Mouse (Mus musculus) C2C12 (cell line): ENCODE measurements at regions not wholly inside any gene's neighbourhood (a gene's known extent, or its start where the extent isn't known, plus 50 kb on each side); places are given as distances from the start of the nearest gene placed in this dataset.

Experiments
- H3K27me3 ChIP-seq: one replicate; pipeline ENCODE4 v1.6.1; 2011; ENCODE audit not compliant: control insufficient read depth, insufficient read depth, insufficient read length
- H3K36me3 ChIP-seq: one replicate; pipeline ENCODE4 v1.6.1; 2011; ENCODE audit not compliant: control insufficient read depth, insufficient read depth
- H3K4me3 ChIP-seq: one replicate; pipeline ENCODE4 v1.5.1; 2011; ENCODE audit warnings: mild to moderate bottlenecking, control low read depth; ENCODE audit not compliant: poor library complexity, insufficient read depth, severe bottlenecking
- H3K79me2 ChIP-seq: one replicate; pipeline ENCODE4 v1.6.1; 2011; ENCODE audit not compliant: control insufficient read depth, insufficient read depth
- H3K79me3 ChIP-seq: one replicate; pipeline ENCODE4 v1.6.1; 2011; ENCODE audit warnings: low read depth, control low read depth
- H3ac ChIP-seq: one replicate; pipeline ENCODE3; 2011; ENCODE audit warnings: low read depth; ENCODE audit not compliant: control insufficient read depth, insufficient read length
- CEBPB ChIP-seq: IDR thresholded peaks from one replicate; pipeline ENCODE4 v1.6.1; 2011; ENCODE audit warnings: low read depth, mild to moderate bottlenecking, control low read depth, moderate library complexity
- CTCF ChIP-seq: IDR thresholded peaks from one replicate; pipeline ENCODE4 v1.5.1; 2011; ENCODE audit not compliant: control insufficient read depth, insufficient read depth, insufficient read length
- FOSL1 ChIP-seq: IDR thresholded peaks from one replicate; pipeline ENCODE4 v1.8.0; 2011; ENCODE audit warnings: mild to moderate bottlenecking, low read length; ENCODE audit not compliant: poor library complexity, insufficient read depth, severe bottlenecking
- MAX ChIP-seq: IDR thresholded peaks from one replicate; pipeline ENCODE4 v1.6.1; 2011; ENCODE audit warnings: mild to moderate bottlenecking, control low read depth
- MYOD1 ChIP-seq: IDR thresholded peaks from one replicate; pipeline ENCODE4 v1.6.1; 2011; ENCODE audit warnings: low read depth; ENCODE audit not compliant: control insufficient read depth, insufficient read length
- MYOG ChIP-seq: IDR thresholded peaks from one replicate; pipeline ENCODE4 v1.6.1; 2011; ENCODE audit not compliant: control insufficient read depth, insufficient read length; ENCODE audit errors: extremely low read depth
- USF1 ChIP-seq: IDR thresholded peaks from one replicate; pipeline ENCODE4 v1.6.1; 2011; ENCODE audit warnings: low read depth, mild to moderate bottlenecking, control low read depth, moderate library complexity

DNA sequence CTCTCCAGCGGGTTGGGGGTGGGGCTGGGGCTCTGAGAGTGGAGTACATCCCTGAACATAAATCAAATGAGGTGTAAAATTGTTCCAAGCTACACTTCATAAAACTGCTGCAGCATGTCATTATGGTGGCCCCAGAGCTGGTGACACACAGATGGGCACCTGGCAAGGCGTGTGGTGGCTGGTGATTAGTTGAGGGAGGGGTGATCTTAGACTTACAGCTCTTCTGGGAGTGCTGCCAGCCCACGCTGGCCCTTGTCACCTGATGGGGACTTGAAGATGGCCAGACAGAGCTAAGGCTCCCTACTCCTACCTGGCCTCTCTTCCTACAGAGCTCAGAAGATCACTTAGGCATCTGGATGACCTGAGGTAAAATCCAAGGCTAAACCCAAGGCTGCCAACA is 76.6 kb upstream of the Smad3 start:
- Histone ChIP-seq H3K36me3 (no peaks in the 10 kb centered on the region), H3K79me3 (no peaks in the 10 kb centered on the region), H3K79me2 (no peaks in the 10 kb centered on the region), H3K4me3 (no peak overlapping the region), H3K27me3 (no peaks in the 10 kb centered on the region), H3ac (no peak overlapping the region)
- TF ChIP-seq CEBPB (no peak), CTCF (no peak), USF1 (no peak), FOSL1 (no peak), MYOD1 (no peak), MYOG (no peak), MAX (no peak)

DNA sequence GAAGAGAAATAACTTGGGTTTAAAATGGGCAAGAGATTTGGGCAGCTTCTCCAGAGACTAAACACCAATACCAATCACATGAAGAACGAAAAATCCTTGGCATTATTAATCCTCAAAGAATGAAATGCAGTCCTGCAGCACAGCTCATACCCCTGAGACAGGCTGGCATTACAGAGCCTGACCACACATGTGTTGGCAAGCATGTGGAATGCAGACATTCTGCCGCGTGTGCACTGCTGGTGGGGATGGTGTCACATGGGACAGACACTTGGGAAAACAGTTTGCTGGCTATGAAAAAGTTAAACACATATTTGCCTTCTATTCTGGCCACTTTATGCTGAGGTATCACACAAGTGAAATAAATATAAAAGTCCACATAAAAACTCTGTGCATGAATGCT is 60.4 kb upstream of the Smad3 start:
- no peak overlapping the region for H3K4me3 ChIP-seq
- H3K27me3 ChIP-seq = no peaks in the 10 kb centered on the region
- TF ChIP-seq MAX = peak; percentile 73
- no peak for TF ChIP-seq FOSL1
- TF ChIP-seq USF1 = peak; percentile 41
- TF ChIP-seq CEBPB = no peak
- H3K36me3 ChIP-seq = no peaks in the 10 kb centered on the region
- H3K79me3 ChIP-seq = no peaks in the 10 kb centered on the region
- no peaks in the 10 kb centered on the region for H3K79me2 ChIP-seq
- H3ac ChIP-seq = no peak overlapping the region

DNA sequence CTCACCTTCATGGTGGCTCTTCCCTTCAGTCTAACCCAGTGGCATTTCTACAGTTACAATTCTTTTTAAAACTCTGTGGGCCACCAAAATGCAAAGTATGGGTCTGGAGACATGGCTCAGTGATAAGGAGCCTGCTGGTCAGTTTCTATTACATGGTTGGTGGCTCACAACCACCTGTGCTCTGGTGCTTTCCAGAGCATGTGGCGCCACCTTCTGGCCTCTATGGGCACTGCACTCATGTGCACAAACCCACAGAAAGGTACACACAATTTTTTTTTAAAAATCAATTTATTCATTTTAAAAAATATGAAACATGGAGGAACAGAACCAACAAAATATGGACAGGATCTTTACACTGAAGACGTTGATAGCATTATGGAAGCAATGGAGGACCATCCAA is 58.7 kb upstream of the Smad3 start:
- no peak overlapping the region for H3K4me3 ChIP-seq
- no peaks in the 10 kb centered on the region for H3K27me3 ChIP-seq
- no peak overlapping the region for H3ac ChIP-seq
- H3K79me2 ChIP-seq = no peaks in the 10 kb centered on the region
- no peaks in the 10 kb centered on the region for H3K36me3 ChIP-seq
- TF ChIP-seq MYOD1 = no peak
- no peak for TF ChIP-seq CEBPB
- TF ChIP-seq FOSL1 = no peak
- TF ChIP-seq USF1 = no peak
- TF ChIP-seq CTCF = no peak
- TF ChIP-seq MAX = no peak
- TF ChIP-seq MYOG = no peak
- H3K79me3 ChIP-seq = no peaks in the 10 kb centered on the region

DNA sequence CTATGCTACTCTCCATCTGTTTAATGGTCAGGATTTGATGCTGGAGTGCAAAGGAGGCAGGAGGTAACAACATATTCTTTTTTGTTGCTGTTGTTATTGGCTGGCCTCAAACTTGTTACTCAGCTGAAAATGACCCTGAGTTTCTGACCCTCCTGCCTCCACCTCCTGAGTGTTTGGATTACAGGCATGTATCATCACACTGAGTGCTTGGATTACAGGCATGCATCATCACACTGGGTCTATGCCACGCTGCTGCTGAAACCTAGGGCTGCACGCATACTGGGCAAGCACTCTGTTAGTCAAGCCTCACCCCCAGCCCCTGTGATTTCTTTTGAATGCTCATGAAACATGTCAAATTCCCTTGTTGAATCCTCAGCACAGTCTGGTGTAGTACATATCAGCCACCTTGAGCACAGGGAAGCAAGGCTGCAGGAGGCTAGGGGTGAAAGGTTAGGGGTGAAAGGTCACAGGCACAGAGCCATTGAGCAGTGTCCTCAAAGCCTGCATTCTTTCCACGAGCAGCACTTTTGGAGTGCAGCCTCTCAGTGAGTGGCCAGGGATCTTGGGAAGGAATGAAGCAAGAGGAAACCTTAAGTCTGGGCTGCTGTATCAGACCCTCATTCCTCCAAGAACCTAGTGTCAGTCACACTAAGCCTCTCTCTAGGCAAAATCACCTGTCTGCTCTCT is 52.2 kb upstream of the Smad3 start:
- Histone ChIP-seq H3K4me3 (no peak overlapping the region), H3K79me2 (no peaks in the 10 kb centered on the region), H3K36me3 (no peaks in the 10 kb centered on the region), H3ac (no peak overlapping the region), H3K27me3 (no peaks in the 10 kb centered on the region), H3K79me3 (no peaks in the 10 kb centered on the region)
- TF ChIP-seq CEBPB (no peak), USF1 (no peak), MAX (no peak), MYOD1 (no peak)
